Mouse (Mus musculus): ENCODE data around the gene Myrip.
A peak's percentile ranks its signal among the peaks of the same experiment; 100 is the strongest.

Myrip gene

GRCm38 (mm10) chr9:120482382-120482781 lies 181.1 kb downstream of the Myrip start:
- no peak for DNase-seq

GRCm38 (mm10) chr9:120483101-120483500 lies 181.8 kb downstream of the Myrip start:
- DNase-seq: no peak

GRCm38 (mm10) chr9:120487076-120487475 lies 185.8 kb downstream of the Myrip start:
- no peak for DNase-seq

- DNase-seq: no peak
These were observed 190.2 kb downstream of the Myrip start for GRCm38 (mm10) chr9:120491509-120491908.

- DNase-seq: no peak
These were observed 190.7 kb downstream of the Myrip start, which contains the start of gene Eif1b for GRCm38 (mm10) chr9:120492010-120492399. Eif1b (plus strand) TSS chr9:120492232.

GRCm38 (mm10) chr9:120492400-120493351 lies 191.4 kb downstream of the Myrip start:
- peak; percentile 85 for DNase-seq

GRCm38 (mm10) chr9:120493781-120494180 lies 192.5 kb downstream of the Myrip start:
- DNase-seq: no peak

- DNase-seq: peak; percentile 73
These were observed 195.4 kb downstream of the Myrip start for GRCm38 (mm10) chr9:120496691-120497090.

GRCm38 (mm10) chr9:120497983-120498382 lies 196.7 kb downstream of the Myrip start:
- no peak for DNase-seq

GRCm38 (mm10) chr9:120501191-120501902 lies 200.0 kb downstream of the Myrip start:
- DNase-seq: no peak

- peak; percentile 62 for DNase-seq
These were observed 200.7 kb downstream of the Myrip start for GRCm38 (mm10) chr9:120502013-120502412.

- DNase-seq: no peak
These were observed 203.1 kb downstream of the Myrip start for GRCm38 (mm10) chr9:120504423-120504822.

- no peak for DNase-seq
These were observed 210.5 kb downstream of the Myrip start for GRCm38 (mm10) chr9:120511781-120512180.

- no peak for DNase-seq
These were observed 215.4 kb downstream of the Myrip start for GRCm38 (mm10) chr9:120516720-120517119.

- DNase-seq: no peak
These were observed 217.6 kb downstream of the Myrip start for GRCm38 (mm10) chr9:120518946-120519345.

GRCm38 (mm10) chr9:120519469-120520125 lies 218.3 kb downstream of the Myrip start:
- DNase-seq: no peak

GRCm38 (mm10) chr9:120521161-120521560 lies 219.8 kb downstream of the Myrip start:
- no peak for DNase-seq

Data from cerebellum, adult 9-11 months (tissue).